Mouse (Mus musculus) megakaryocyte-erythroid progenitor cell, adult 5-6 weeks (primary cell): ENCODE results near the gene Rxra. TPM values are rescaled to one million over a fixed set of nuclear protein-coding genes. Genes with fewer than 3 reads are reported as not detected.

Experiments used
- ATAC-seq: replicated peaks from 2 replicates; pipeline ENCODE4 v1.8.0; 2016; ENCODE audit warnings: mild to moderate bottlenecking, inconsistent platforms; ENCODE audit not compliant: severe bottlenecking, poor library complexity, low FRiP score, low TSS enrichment
- total RNA-seq, 2 experiments: library from RNA; stranded (forward) in 1 of 2; stranded (reverse) in 1 of 2; fragments of 200-1000, 215-1000 nt in 1 of 2; fragments of >200 nt in 1 of 2; fragmentation: Nextera tagmentation in 1 of 2; gene quantifications; 2 replicates each; pipeline ENCODE4 v1.2.3; 2014 to 2017

The Rxra gene
- total RNA-seq, 2 experiments from 2014 or later, result 7.0 to 8.0 TPM

DNA sequence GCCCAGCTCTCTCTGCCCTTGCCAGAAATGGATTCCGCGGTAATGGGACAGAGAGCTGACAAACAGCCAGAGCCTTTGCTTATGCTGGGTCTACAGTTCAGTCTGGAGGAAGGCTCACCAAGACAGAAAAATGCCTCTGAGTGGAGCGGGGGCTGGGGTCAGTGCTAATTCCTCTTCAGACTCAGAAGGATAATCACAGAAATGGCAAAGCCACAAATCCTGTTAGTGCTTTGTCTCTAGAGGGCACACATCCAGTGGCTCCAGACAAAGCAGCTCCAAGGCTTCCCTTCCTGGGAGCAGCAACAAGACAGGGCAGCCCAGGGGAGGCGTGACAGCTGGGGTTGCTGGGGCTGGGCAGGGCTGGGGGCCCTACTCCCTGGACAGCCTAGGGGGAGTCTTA lies 9.5 kb upstream of the Rxra start:
- ATAC-seq, result no peak

- ATAC-seq, result no peak
These were observed 8.6 kb upstream of the Rxra start for GRCm38 (mm10) chr2:27667677-27668076.

DNA sequence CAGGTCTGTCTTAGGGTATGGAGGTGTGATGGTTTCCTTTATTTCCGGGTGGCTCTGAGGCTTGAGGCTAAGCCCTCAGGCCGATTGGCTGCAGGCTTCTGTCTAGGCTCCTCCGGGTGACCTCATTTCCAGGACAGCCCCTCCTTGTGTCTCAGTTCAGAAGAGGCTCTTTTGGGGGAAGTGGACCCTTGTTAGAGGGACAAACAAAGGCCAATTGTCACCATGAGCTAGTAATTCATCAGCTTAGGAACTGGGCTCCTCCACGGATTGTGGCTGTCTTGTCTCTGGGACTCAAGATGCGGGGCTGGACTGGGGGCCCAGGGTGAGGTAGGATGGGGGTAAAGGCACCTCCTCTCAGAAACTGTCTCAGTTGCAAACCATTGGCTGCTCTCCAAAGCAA lies 5.5 kb upstream of the Rxra start:
- no peak for ATAC-seq

DNA sequence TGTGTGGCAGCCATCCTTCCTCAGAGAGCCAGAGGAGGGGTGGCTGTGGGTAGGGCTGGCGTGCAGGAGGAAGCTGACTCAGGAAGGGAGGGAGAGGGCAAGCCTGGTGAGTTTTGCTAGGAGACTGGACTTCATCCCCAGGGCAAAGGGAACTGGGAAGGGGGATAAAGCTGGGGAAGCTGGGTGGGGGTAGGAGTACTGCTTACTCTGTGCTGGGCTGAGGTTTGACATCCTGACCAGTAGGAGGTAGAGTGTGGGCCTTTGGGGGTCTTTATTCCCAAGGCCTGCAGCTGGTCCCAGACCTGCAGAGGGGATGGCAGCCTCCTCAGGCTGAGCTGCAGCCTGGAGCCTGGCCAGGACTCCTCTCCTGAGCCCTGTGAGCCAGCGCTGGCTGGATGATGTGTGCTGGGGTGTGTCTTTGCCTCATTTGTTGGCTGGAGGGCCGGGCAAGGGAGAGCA lies 4.6 kb upstream of the Rxra start:
- no peak for ATAC-seq

GRCm38 (mm10) chr2:27676478-27677325 lies 462 bp downstream of the Rxra start:
- no peak for ATAC-seq

DNA sequence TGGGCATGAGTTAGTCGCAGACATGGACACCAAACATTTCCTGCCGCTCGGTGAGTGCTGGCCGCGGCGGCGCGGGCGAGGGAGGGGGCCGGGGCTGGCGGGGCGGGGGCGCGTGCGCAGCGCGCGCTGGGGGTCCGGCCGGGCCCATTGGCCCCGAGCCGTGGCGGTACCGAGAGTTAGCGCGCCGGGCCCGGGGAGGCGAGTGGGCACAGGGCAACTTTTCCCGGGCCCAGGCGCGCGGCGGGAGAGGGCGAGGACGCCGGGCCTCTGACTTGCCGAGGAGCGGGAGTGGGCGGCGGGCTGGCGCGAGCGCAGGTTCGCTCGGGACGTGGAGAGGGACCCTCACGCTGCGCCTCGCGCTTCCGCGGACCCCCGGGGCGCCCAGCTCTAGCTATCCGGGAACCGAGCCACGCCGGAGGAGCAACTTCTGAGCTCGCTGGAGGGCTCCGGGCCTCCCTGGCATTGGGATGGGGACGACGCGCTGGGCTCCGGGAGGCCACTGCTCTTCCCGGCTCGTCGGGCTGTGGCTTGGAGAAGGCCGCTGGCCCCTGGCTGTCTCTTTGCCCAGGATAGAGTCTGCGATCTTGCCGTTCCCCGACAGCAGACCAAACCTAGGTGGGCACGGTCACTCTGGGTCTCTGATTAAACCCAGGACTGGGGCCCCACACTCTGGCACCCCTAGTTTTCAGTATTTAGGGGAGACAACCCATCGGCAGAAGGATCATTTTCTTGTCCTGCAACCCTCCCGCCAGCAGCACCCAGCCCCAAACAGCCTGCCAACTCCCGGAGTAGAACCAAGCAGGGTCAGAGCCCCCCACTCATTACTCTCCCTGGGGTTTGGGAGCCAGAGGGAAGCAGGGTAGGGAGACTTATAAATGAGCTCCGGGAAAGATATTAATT lies 1.4 kb downstream of the Rxra start:
- ATAC-seq, result no peak

DNA sequence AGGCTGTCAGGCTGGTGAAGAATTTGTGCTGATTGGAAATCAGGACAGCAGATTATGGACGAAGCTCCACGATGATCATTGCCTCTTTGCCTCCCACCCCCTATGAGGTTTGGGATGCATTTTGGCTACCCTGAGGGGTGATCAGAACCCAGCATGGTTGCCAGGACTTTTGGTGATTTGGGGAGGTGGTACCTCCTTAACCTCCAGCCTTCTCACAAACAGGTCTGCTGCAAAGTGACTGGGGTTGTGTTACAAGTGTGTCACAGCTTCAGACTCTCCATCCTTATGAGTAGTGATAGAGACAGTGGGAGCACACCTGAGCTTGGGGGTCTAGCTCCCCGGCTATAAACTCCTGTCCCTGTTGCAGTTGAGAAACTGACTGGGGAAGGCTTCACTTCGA lies 2.1 kb downstream of the Rxra start:
- ATAC-seq, result no peak

DNA sequence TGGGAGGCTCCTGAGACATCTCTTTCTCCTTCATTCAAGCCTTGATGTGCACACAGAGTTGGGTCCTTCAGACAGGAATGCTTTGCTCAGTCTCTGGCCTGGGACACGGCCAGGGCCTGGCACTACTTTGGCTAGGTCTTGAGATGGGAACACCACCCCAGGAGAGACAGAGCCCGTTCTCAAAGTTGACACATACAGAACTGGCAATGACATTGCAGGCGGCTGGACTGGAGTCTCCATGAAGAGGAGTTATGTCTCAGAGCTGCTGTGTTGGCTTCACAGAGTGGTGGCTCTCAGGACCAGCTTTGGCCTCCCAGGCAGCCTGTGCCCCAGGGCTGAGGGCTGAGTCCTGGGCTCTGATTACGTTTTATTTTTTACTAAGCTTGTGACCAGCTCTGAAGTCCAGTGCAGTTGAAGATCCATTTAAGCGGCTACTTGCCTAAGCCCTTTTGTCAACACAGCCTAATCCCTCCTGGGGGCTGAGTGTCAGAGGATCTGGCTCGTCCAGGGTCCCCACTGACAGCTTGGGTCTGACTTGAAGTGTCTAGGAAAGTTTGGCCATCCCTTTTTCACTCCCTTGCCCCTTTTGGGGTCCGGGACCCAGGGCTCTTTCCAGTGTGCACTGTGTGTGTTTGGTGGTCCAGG lies 2.7 kb downstream of the Rxra start:
- ATAC-seq, result no peak

DNA sequence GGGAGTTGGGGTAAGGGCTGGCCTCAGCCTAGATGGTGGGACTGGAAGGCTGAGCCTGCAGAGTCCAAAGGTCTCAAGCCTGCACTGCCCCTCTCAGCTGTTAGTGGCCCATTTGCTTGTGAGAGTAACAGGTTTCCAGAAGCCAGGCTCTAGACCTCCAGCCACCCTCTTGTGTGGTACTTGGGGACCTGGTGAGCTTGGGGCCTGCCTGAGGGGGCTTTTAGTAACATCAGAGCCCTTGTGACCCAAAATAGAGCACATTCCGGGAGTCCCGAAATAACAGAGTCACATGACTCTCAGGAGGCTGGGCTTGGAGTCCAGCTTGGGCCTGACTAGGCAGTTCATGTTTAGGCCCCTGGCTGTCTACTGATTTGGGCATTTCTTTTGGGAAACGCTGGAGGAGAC lies 3.4 kb downstream of the Rxra start:
- ATAC-seq, result no peak

DNA sequence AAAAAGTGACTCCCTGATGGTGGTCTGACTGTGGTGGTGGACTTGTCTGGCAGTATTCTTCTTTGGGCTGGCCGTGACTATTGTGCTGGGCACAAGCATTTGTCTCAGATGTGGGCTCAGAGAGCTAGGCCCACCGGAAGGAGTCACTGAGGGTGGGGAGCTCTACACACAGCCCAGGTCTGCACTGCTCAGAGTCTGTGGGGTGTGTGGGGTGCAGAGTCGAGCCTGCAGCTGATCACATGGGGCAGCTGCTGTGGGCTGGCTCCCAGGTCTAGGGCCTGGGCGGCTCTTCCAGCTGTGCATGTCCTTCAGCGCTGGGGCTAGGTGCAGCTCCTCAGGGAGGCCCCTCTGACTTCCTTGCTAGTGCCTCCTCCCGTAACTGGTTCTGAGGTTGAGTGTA lies 3.8 kb downstream of the Rxra start:
- no peak for ATAC-seq

GRCm38 (mm10) chr2:27680595-27680994 lies 4.4 kb downstream of the Rxra start:
- ATAC-seq, result no peak

- no peak for ATAC-seq
These were observed 5.2 kb downstream of the Rxra start for GRCm38 (mm10) chr2:27681426-27681825.

DNA sequence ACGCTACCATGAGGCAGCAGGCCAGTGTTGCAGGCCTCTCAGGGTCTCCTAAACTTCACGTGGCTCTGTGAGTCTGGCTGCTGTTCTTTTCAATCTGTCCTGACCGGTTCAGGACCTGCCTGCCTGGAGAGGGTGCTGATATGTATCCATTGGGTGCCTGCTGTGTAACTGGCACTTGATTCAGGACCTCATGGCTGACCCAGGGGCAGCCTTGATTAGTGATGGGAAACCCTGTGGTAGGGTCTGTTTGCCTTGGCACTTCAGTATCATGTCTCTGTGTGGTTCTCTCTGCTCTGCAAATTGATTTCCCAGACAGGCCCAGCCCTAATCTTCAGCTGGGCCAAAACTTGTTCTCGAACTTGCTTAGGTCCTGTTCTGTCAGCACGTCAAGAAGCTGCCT lies 5.9 kb downstream of the Rxra start:
- no peak for ATAC-seq

GRCm38 (mm10) chr2:27684017-27684657 lies 7.9 kb downstream of the Rxra start:
- no peak for ATAC-seq

GRCm38 (mm10) chr2:27685917-27686316 lies 9.7 kb downstream of the Rxra start:
- no peak for ATAC-seq

DNA sequence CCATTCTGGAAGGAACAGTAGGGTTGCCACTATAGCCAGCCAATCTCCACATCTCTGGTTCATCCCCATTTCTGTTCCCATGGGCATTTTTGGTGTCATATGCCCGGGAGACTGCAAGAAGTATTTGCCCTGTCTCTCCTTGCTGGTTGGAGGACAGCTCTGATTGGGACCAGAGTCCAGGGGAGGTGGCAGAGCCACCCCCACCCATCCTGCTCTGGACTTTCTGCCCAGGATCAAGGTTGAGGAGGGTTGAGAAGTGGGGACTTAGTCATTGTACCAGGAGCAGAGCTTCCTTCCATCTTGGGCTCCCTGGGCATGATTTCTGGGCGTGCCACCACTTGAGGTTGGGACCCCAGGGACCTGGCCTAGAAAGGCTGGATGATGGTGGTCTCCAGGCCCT lies 10.1 kb downstream of the Rxra start:
- no peak for ATAC-seq

- ATAC-seq, result no peak
These were observed 10.8 kb downstream of the Rxra start for GRCm38 (mm10) chr2:27687041-27687440.

DNA sequence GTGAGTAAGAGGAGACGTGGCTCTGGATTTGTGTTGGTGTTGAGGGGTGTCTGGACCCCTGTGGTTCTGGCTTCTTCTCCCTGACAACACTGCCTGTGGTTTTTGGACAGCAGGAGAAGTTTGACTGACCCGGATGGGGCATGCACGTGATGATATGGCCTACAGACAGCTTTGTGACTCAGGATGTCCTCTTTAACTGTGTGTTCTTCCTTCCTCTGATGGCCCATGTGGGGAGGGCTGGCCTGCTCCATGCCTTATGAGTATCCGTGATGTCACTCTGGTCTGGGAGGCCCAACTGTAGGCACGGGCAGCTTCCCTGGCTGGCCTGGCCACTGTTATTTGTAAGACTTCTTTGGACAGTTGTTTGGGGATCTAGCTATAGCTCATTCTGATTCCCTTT lies 11.7 kb downstream of the Rxra start:
- ATAC-seq, result no peak

DNA sequence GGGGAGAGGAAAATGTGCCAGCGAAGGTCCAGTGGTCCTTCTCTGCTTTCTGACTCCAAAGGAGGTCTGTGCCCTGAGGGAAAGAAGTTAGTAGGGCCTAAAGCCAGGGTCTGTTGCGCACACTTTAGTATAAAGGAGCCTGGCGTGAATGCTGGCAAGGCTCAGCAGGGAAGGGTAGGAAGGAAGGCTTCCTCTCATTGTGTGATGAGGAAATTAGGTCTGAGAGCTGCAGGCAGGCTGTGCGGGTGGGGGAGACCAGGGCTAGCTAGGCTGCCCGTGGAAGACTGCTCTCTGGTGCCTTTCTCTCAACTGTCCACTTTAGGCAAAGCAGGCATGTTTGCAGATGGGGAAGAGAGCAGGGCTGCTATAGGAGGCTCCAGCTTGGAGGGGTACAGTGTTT lies 14.5 kb downstream of the Rxra start:
- no peak for ATAC-seq
